Mouse (Mus musculus): Measurements from ENCODE around the gene Atxn1l. TPM values are rescaled to one million over a fixed set of nuclear protein-coding genes. Genes with fewer than 3 reads are reported as not detected.
A peak's percentile ranks its signal among the peaks of the same experiment; 100 is the strongest.

Atxn1l gene
- total RNA-seq, 4 experiments from 2014 or later, result 18.2 to 28.9 (median 24.9) TPM

GRCm38 (mm10) chr8:109731012-109731411 lies 6.5 kb downstream of the Atxn1l start:
- no peak for DNase-seq (ENCODE audit: low spot score in 2 of 2)

DNA sequence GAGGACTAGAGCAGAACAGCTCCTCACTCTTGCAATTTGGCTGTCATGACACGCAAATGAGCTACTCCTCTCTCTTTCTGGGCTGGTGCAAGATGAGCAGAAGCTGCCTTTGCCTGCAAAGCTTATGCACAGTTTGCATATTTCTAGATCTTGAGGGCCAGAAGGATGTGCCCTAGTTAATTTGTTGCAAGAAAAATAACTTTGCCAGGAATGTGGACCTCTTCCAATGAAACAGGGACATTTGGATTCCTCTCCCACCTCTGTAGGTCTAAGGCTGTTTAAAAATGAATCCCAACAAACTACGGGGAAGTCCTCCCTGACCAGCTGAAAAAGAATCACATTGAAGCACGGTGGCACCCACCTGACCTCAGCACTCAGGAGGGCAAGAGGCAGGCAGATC lies 12.4 kb downstream of the Atxn1l start:
- no peak for DNase-seq (ENCODE audit: low spot score in 2 of 2)

- no peak for DNase-seq (ENCODE audit: low spot score in 2 of 2)
Measured at GRCm38 (mm10) chr8:109714961-109715360, 22.6 kb downstream of the Atxn1l start.

DNA sequence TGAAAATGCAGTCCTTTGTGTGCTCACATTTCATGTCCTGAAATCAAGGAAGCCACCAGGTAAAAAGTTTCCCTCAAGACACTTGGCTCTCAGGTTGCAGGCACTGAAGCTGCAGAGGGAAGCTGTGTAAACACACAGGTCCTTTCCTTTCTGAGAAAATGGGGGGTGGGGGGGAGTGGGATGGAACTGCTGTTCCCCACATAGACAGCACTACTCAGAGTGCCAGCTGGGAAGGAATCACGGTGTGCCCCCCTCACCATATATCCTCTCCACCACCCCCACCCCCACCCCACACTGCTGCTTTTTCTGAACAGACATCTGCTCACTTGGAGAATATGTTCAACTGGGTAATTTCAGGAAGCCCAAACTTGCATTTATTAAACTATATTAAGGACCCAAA lies 25.0 kb downstream of the Atxn1l start:
- no peak for DNase-seq (ENCODE audit: low spot score in 2 of 2)

DNA sequence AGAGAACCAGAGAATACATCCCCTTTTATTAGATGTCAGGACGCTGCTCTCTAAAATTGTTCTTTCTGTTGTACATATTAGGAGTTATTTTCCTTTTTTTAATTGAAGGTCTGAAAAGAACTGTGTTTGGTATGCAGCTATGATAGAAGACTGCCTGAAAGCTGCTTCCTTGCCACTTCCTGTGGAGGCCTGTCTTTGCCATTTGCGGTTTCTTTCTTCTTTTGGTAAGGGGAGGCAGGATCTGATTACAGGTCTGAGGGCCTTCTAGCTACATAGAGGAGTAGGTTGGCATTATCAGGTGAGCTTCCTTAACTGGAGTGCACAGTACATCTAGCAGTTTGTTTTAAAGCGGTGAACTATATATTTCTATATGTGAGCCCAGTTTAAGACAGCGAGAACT lies 29.6 kb downstream of the Atxn1l start:
- no peak for DNase-seq (ENCODE audit: low spot score in 2 of 2)

GRCm38 (mm10) chr8:109706874-109707237 lies 30.7 kb downstream of the Atxn1l start:
- DNase-seq (ENCODE audit: low spot score in 2 of 2), result peak; percentile 50 to 58

DNA sequence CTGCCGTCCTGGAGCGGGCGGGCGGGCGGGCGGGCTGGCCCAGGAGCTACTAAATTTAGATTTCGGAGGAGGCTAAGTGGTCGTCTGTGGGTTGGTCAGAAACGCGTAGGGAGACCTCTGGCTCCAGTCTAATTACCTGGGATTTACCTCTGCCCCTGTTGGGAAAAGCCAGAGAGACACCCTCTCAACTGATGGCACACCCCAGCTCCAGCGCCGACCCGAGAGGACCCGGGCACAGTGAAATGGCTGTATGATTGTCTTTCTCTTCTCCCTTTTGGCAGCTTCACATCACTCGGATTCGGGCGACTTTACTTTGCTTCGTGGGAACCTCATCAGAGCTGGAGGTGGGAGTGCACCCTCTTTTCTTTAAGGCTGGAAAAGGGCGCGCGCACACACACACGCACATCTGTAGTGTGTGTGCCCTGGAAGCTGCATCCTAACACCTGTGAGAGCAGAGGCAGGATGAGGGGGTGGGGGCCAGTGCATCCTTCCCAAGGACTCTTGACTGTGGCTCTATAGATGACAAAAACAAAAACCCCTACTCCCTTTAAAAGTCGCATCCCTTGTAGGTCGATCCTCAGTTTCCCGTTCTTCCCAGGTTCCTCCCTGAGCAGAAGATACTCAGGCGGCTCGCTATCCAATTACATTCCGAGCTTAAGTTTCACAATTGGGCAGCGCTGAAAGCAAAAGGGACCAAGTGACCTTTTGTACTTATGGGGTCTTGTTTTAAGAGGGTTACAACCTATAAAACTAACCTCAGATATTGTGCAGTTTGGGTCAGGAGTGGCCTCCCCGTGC lies 31.3 kb downstream of the Atxn1l start:
- no peak for DNase-seq (ENCODE audit: low spot score in 2 of 2)

- DNase-seq (ENCODE audit: low spot score in 2 of 2), result peak; percentile 86 to 89
Measured at GRCm38 (mm10) chr8:109705320-109706075, 32.0 kb downstream of the Atxn1l start, which contains the start of gene Zfp821. TSS of gene Zfp821 (plus strand) at chr8:109705546.

DNA sequence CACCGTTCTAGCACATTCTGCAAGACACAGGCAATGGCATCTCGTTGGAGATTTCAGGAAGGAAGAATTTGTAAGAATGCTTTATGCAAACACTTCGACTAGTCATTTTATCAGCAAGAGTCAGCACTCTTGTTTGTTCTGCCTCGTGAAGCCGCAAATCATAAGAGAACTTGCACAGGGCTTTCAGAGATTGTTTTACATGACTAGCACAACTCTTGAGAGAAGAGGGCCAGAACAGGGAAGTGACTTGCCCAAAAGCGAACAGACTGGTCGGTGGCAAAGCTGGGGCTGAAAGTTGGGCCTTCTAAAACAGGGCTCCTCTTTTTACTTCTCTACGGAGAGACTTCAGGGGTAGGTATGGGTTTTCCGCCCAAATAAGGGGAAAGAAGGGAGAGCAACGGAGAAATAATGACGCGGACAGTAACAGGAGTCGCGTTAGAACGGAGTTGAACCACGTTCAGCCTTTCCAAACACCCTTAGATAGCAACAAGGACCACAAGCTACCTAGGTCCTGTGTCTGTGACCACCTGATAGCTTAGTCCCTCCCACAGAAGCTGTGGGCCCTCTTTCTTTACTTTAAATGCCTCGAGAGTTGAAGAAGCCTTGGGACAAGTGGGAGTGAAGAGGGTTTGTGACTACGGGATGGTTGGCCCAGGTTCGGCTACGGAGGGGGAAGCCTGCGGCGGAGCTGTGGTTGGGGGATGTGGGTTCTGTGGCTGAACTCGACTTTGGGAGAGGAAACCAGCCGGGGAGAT lies 32.8 kb downstream of the Atxn1l start:
- no peak for DNase-seq (ENCODE audit: low spot score in 2 of 2)

DNA sequence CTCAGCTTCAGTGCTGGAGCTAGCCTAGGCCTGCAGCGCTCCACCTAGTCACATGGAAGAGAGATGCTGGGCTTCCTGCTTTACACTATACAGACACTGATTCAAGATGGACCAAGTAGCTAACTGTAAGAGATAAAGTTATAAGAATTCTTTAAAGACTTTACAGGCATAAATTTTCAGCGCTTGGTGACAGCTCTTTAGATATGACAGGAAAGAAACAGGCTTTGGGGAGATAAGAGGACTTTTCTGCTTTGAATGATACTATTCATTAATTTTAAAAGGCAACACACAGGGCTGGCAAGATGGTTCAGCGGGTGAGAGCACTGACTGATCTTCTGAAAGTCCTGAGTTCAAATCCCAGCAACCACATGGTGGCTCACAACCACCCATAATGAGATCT lies 39.1 kb downstream of the Atxn1l start:
- no peak for DNase-seq (ENCODE audit: low spot score in 2 of 2)

GRCm38 (mm10) chr8:109697754-109698153 lies 39.8 kb downstream of the Atxn1l start:
- no peak for DNase-seq (ENCODE audit: low spot score in 2 of 2)

DNA sequence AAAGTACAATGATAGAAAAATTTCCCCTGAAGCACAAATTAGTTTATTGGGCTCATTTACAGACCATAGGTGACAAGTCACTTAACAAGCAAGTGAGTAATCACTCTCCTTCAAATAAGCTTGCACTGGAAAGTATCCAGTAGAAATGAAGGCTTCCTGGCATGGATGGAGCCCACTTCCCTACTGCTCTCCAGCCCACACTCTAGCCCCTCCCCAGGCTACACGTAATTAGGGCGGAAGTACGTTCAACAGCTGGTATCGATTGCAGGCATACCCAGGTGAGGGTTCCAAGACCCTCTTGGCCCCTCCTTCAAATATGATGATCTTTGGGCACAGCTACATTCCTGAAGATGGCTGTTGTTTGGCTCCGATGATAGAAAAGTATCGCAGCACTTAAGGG lies 43.4 kb downstream of the Atxn1l start:
- no peak for DNase-seq (ENCODE audit: low spot score in 2 of 2)

- peak; percentile 97 for DNase-seq (ENCODE audit: low spot score in 2 of 2)
Measured at GRCm38 (mm10) chr8:109693146-109693900, 44.2 kb downstream of the Atxn1l start, which contains the start of gene Ist1. TSS of gene Ist1 (minus strand) at chr8:109693260.

DNA sequence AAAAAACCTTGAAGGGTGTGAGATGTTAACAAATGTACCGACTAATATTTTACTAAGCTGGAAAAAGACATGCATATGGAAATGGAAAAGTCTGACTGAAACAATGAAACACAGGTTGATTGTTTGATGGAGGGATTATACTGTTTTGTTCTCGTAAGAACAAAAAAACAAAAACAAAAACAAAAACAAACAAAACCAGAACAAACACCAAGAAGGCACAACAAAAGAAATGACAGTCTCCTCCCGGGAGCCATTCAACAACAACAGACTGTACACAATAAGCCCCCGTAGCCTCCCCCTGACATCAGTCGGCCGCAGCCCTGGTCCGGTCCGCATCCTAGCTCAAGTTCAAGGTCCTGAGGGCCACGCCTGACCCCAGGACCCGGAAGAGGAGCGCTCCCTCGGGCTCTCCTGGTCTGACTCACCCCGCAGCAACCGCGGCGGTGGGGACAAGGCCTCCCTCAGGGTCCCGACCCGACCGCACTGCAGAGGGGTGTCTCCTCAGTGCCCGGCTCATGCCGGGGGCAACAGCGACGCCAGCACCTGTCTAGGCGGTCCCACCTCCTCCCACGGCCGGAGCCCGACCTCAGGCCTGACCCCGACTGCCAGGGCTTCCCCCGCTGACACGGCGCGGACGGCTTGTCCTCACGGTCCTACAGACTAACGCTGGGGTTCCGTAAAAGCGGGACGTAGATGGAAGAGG lies 44.9 kb downstream of the Atxn1l start:
- peak; percentile 24 to 29 for DNase-seq (ENCODE audit: low spot score in 2 of 2)

GRCm38 (mm10) chr8:109691769-109692168 lies 45.8 kb downstream of the Atxn1l start:
- no peak for DNase-seq (ENCODE audit: low spot score in 2 of 2)

GRCm38 (mm10) chr8:109687248-109687647 lies 50.3 kb downstream of the Atxn1l start:
- DNase-seq (ENCODE audit: low spot score in 2 of 2), result no peak

- no peak for DNase-seq (ENCODE audit: low spot score in 2 of 2)
Measured at GRCm38 (mm10) chr8:109682120-109682519, 55.4 kb downstream of the Atxn1l start.

GRCm38 (mm10) chr8:109681535-109681934 lies 56.0 kb downstream of the Atxn1l start:
- DNase-seq (ENCODE audit: low spot score in 2 of 2), result no peak
